Mouse (Mus musculus): ENCODE results near the gene Alppl2. TPM values are rescaled to one million over a fixed set of nuclear protein-coding genes. Genes with fewer than 3 reads are reported as not detected.

Gene Alppl2
- polyA plus RNA-seq, 1 experiment: not detected

- H3K36me3 ChIP-seq (ENCODE audit: control insufficient read depth, insufficient read depth, low read length): no peaks in the 10 kb centered on the region
- DNase-seq: no peak
- no peaks in the 10 kb centered on the region for H3K27me3 ChIP-seq (replicated peaks; ENCODE audit: control insufficient read depth, insufficient read depth, low read length)
- H3K4me3 ChIP-seq (ENCODE audit: insufficient read depth, low read depth, low read length): no peak overlapping the region
- no peak overlapping the region for H3K27ac ChIP-seq (ENCODE audit: insufficient read depth, low read depth, low read length)
- H3K4me1 ChIP-seq (ENCODE audit: control insufficient read depth, insufficient read depth, low read length): no peaks in the 10 kb centered on the region
- no peak for TF ChIP-seq CTCF (conservative IDR thresholded peaks at IDR 0.05; ENCODE audit: insufficient read depth, insufficient read length, low read depth, low read length)
- TF ChIP-seq POLR2A (IDR thresholded peaks at IDR 0.05; ENCODE audit: low read depth, low read length): no peak
- 84% methylated on average over 4 of the region's 4 CpGs for WGBS
Measured at GRCm38 (mm10) chr1:87051369-87051768, 38.4 kb downstream of the Alppl2 start.

GRCm38 (mm10) chr1:87050700-87051099 lies 39.0 kb downstream of the Alppl2 start:
- H3K36me3 ChIP-seq (ENCODE audit: control insufficient read depth, insufficient read depth, low read length): no peaks in the 10 kb centered on the region
- H3K27ac ChIP-seq (ENCODE audit: insufficient read depth, low read depth, low read length): no peak overlapping the region
- H3K4me3 ChIP-seq (ENCODE audit: insufficient read depth, low read depth, low read length): no peak overlapping the region
- no peaks in the 10 kb centered on the region for H3K27me3 ChIP-seq (replicated peaks; ENCODE audit: control insufficient read depth, insufficient read depth, low read length)
- no peak for DNase-seq
- H3K4me1 ChIP-seq (ENCODE audit: control insufficient read depth, insufficient read depth, low read length): no peaks in the 10 kb centered on the region
- 96% methylated on average over 1 of the region's 1 CpGs for WGBS
- TF ChIP-seq CTCF (conservative IDR thresholded peaks at IDR 0.05; ENCODE audit: insufficient read depth, insufficient read length, low read depth, low read length) (no peak), POLR2A (IDR thresholded peaks at IDR 0.05; ENCODE audit: low read depth, low read length) (no peak)

GRCm38 (mm10) chr1:87050072-87050471 lies 39.7 kb downstream of the Alppl2 start:
- H3K36me3 ChIP-seq (ENCODE audit: control insufficient read depth, insufficient read depth, low read length): no peaks in the 10 kb centered on the region
- WGBS: 76% methylated on average over 3 of the region's 3 CpGs
- no peaks in the 10 kb centered on the region for H3K4me1 ChIP-seq (ENCODE audit: control insufficient read depth, insufficient read depth, low read length)
- no peak for TF ChIP-seq CTCF (conservative IDR thresholded peaks at IDR 0.05; ENCODE audit: insufficient read depth, insufficient read length, low read depth, low read length)
- no peak for TF ChIP-seq POLR2A (IDR thresholded peaks at IDR 0.05; ENCODE audit: low read depth, low read length)
- no peaks in the 10 kb centered on the region for H3K27me3 ChIP-seq (replicated peaks; ENCODE audit: control insufficient read depth, insufficient read depth, low read length)
- no peak overlapping the region for H3K4me3 ChIP-seq (ENCODE audit: insufficient read depth, low read depth, low read length)
- no peak overlapping the region for H3K27ac ChIP-seq (ENCODE audit: insufficient read depth, low read depth, low read length)
- no peak for DNase-seq

GRCm38 (mm10) chr1:87041814-87042438 lies 47.8 kb downstream of the Alppl2 start:
- 0% methylated on average over 1 of the region's 1 CpGs for WGBS
- DNase-seq: peak; percentile 68
- Histone ChIP-seq H3K4me1 (ENCODE audit: control insufficient read depth, insufficient read depth, low read length) (no peaks in the 10 kb centered on the region), H3K27me3 (replicated peaks; ENCODE audit: control insufficient read depth, insufficient read depth, low read length) (no peaks in the 10 kb centered on the region), H3K27ac (ENCODE audit: insufficient read depth, low read depth, low read length) (no peak overlapping the region), H3K36me3 (ENCODE audit: control insufficient read depth, insufficient read depth, low read length) (no peaks in the 10 kb centered on the region), H3K4me3 (ENCODE audit: insufficient read depth, low read depth, low read length) (no peak overlapping the region)
- TF ChIP-seq POLR2A (IDR thresholded peaks at IDR 0.05; ENCODE audit: low read depth, low read length) (no peak), CTCF (conservative IDR thresholded peaks at IDR 0.05; ENCODE audit: insufficient read depth, insufficient read length, low read depth, low read length) (peak; percentile 97)

GRCm38 (mm10) chr1:87041119-87041518 lies 48.6 kb downstream of the Alppl2 start:
- Histone ChIP-seq H3K36me3 (ENCODE audit: control insufficient read depth, insufficient read depth, low read length) (no peaks in the 10 kb centered on the region), H3K4me1 (ENCODE audit: control insufficient read depth, insufficient read depth, low read length) (no peaks in the 10 kb centered on the region), H3K27me3 (replicated peaks; ENCODE audit: control insufficient read depth, insufficient read depth, low read length) (no peaks in the 10 kb centered on the region), H3K27ac (ENCODE audit: insufficient read depth, low read depth, low read length) (no peak overlapping the region), H3K4me3 (ENCODE audit: insufficient read depth, low read depth, low read length) (no peak overlapping the region)
- TF ChIP-seq POLR2A (IDR thresholded peaks at IDR 0.05; ENCODE audit: low read depth, low read length): no peak
- TF ChIP-seq CTCF (conservative IDR thresholded peaks at IDR 0.05; ENCODE audit: insufficient read depth, insufficient read length, low read depth, low read length): peak; percentile 75
- 16% methylated on average over 3 of the region's 3 CpGs for WGBS
- DNase-seq: peak; percentile 69

- TF ChIP-seq CTCF (conservative IDR thresholded peaks at IDR 0.05; ENCODE audit: insufficient read depth, insufficient read length, low read depth, low read length) (no peak), POLR2A (IDR thresholded peaks at IDR 0.05; ENCODE audit: low read depth, low read length) (no peak)
- no peak overlapping the region for H3K27ac ChIP-seq (ENCODE audit: insufficient read depth, low read depth, low read length)
- H3K4me1 ChIP-seq (ENCODE audit: control insufficient read depth, insufficient read depth, low read length): no peaks in the 10 kb centered on the region
- no peaks in the 10 kb centered on the region for H3K36me3 ChIP-seq (ENCODE audit: control insufficient read depth, insufficient read depth, low read length)
- no peaks in the 10 kb centered on the region for H3K27me3 ChIP-seq (replicated peaks; ENCODE audit: control insufficient read depth, insufficient read depth, low read length)
- no peak for DNase-seq
- no peak overlapping the region for H3K4me3 ChIP-seq (ENCODE audit: insufficient read depth, low read depth, low read length)
- WGBS: 98% methylated on average over 2 of the region's 2 CpGs
Measured at GRCm38 (mm10) chr1:87038477-87039070, 51.2 kb downstream of the Alppl2 start.

Other genes starting within 250 kb of the Alppl2 start
- gene Alpi, start 11.7 kb upstream of the Alppl2 start, polyA plus RNA-seq (2012; rRNA removed): not detected in 2 replicates
- gene Akp3, start 35.0 kb upstream of the Alppl2 start, polyA plus RNA-seq (2012; rRNA removed): not detected in 2 replicates
- 0.07 and 0.39 TPM in 2 replicates for gene Ecel1, start 66.6 kb upstream of the Alppl2 start, polyA plus RNA-seq (2012; rRNA removed)
- not detected in 2 replicates for gene Prss56, start 93.4 kb upstream of the Alppl2 start, polyA plus RNA-seq (2012; rRNA removed)
- gene Chrnd, start 100.7 kb upstream of the Alppl2 start, polyA plus RNA-seq (2012; rRNA removed): not detected in 2 replicates
- not detected in 2 replicates for gene Chrng, start 114.7 kb upstream of the Alppl2 start, polyA plus RNA-seq (2012; rRNA removed)
- gene Eif4e2, start 124.0 kb upstream of the Alppl2 start, polyA plus RNA-seq (2012; rRNA removed): 33.0 and 42.7 TPM in 2 replicates
- 152 and 161 TPM in 2 replicates for gene Efhd1, start 174.4 kb upstream of the Alppl2 start, polyA plus RNA-seq (2012; rRNA removed)
- 40.4 and 47.1 TPM in 2 replicates for gene Gigyf2, start 237.1 kb upstream of the Alppl2 start, polyA plus RNA-seq (2012; rRNA removed)